Mouse (Mus musculus) kidney, embryonic 14.5 days (tissue): ENCODE measurements at regions not wholly inside any gene's neighbourhood (a gene's known extent, or its start where the extent isn't known, plus 50 kb on each side); places are given as distances from the start of the nearest gene placed in this dataset.

Experiments used
- ATAC-seq: fragments of 200-750 bp; cut with Nextera tagmentation; 2 replicates; pipeline ENCODE4 v1.8.0; 2017; ENCODE audit warnings: moderate number of reproducible peaks, mild to moderate bottlenecking, moderate TSS enrichment, moderate library complexity; ENCODE audit not compliant: low FRiP score, low TSS enrichment
- H3K27ac ChIP-seq: fragments of 300-500 bp; sonication (generic); 2 replicates; pipeline ENCODE4 v1.5.1; 2014; ENCODE audit warnings: low read depth, mild to moderate bottlenecking, low read length, moderate library complexity, mixed read lengths
- H3K27me3 ChIP-seq: fragments of 300-500 bp; sonication (generic); 2 replicates; pipeline ENCODE4 v1.6.1; 2014; ENCODE audit warnings: mild to moderate bottlenecking, low read length; ENCODE audit not compliant: control insufficient read depth, insufficient read depth
- H3K36me3 ChIP-seq: fragments of 300-500 bp; sonication (generic); 2 replicates; pipeline ENCODE4 v1.6.1; 2014; ENCODE audit warnings: low read length, mixed read lengths; ENCODE audit not compliant: control insufficient read depth, insufficient read depth
- H3K4me1 ChIP-seq: fragments of 300-500 bp; sonication (generic); 2 replicates; pipeline ENCODE4 v1.6.1; 2014; ENCODE audit warnings: low read length, mixed read lengths; ENCODE audit not compliant: control insufficient read depth, insufficient read depth
- H3K4me2 ChIP-seq: fragments of 300-500 bp; sonication (generic); replicated peaks from 2 replicates; pipeline ENCODE4 v1.6.1; 2014; ENCODE audit warnings: low read depth, mild to moderate bottlenecking, low read length
- H3K4me3 ChIP-seq: fragments of 300-500 bp; sonication (generic); 2 replicates; pipeline ENCODE4 v1.5.1; 2014; ENCODE audit warnings: mild to moderate bottlenecking, low read length
- H3K9ac ChIP-seq: fragments of 300-500 bp; sonication (generic); 2 replicates; pipeline ENCODE4 v1.6.1; 2014; ENCODE audit warnings: low read depth, mild to moderate bottlenecking, low read length, moderate library complexity
- H3K9me3 ChIP-seq: fragments of 300-500 bp; sonication (generic); 2 replicates; pipeline ENCODE4 v1.6.1; 2016; ENCODE audit warnings: low read length; ENCODE audit not compliant: control insufficient read depth
- WGBS: fragments of 180-500 bp; shearing (Covaris S2); extraction: QIAGEN DNeasy Blood & Tissue Kit; methylation state at CpG from one replicate; pipeline ENCODE4 v1.1.7; 2014; 5-methylcytosine and 5-hydroxymethylcytosine counted together

- Histone ChIP-seq H3K4me2 (no peak overlapping the region), H3K9me3 (no peaks in the 10 kb centered on the region), H3K4me3 (no peak overlapping the region), H3K4me1 (no peaks in the 10 kb centered on the region), H3K27ac (no peak overlapping the region), H3K27me3 (no peaks in the 10 kb centered on the region), H3K36me3 (no peaks in the 10 kb centered on the region), H3K9ac (no peak overlapping the region)
- WGBS = 76% methylated on average over 4 of the region's 4 CpGs
- no peak for ATAC-seq
Observed at GRCm38 (mm10) chr6:89258140-89258539, 104.3 kb downstream of the Plxna1 start.

- Histone ChIP-seq H3K4me3 (no peak overlapping the region), H3K9ac (no peak overlapping the region), H3K36me3 (no peaks in the 10 kb centered on the region), H3K4me1 (no peaks in the 10 kb centered on the region), H3K4me2 (no peak overlapping the region), H3K27ac (no peak overlapping the region), H3K9me3 (no peaks in the 10 kb centered on the region), H3K27me3 (no peaks in the 10 kb centered on the region)
- 67% methylated on average over 11 of the region's 11 CpGs for WGBS
- no peak for ATAC-seq
Observed at GRCm38 (mm10) chr6:89259406-89259994, 102.9 kb downstream of the Plxna1 start.

- Histone ChIP-seq H3K4me1 (no peaks in the 10 kb centered on the region), H3K4me3 (no peak overlapping the region), H3K36me3 (no peaks in the 10 kb centered on the region), H3K4me2 (no peak overlapping the region), H3K9ac (no peak overlapping the region), H3K9me3 (no peaks in the 10 kb centered on the region), H3K27ac (no peak overlapping the region), H3K27me3 (no peaks in the 10 kb centered on the region)
- WGBS = 75% methylated on average over 4 of the region's 4 CpGs
- no peak for ATAC-seq
Observed at GRCm38 (mm10) chr6:89262958-89263357, 99.5 kb downstream of the Plxna1 start.

GRCm38 (mm10) chr6:89265296-89265695, 97.1 kb downstream of the Plxna1 start:
- H3K4me1 ChIP-seq = no peaks in the 10 kb centered on the region
- no peak for ATAC-seq
- WGBS = 82% methylated on average over 3 of the region's 3 CpGs
- no peaks in the 10 kb centered on the region for H3K36me3 ChIP-seq
- H3K9me3 ChIP-seq = no peaks in the 10 kb centered on the region
- no peak overlapping the region for H3K4me2 ChIP-seq
- no peaks in the 10 kb centered on the region for H3K27me3 ChIP-seq
- no peak overlapping the region for H3K9ac ChIP-seq
- H3K27ac ChIP-seq = no peak overlapping the region
- no peak overlapping the region for H3K4me3 ChIP-seq
